Mouse (Mus musculus): ENCODE measurements at regions not wholly inside any gene's neighbourhood (a gene's known extent, or its start where the extent isn't known, plus 50 kb on each side); places are given as distances from the start of the nearest gene placed in this dataset.

- Histone ChIP-seq H3K9me3 (replicated peaks; ENCODE audit: control insufficient read depth, low read length) (no peaks in the 10 kb centered on the region), H3K4me2 (ENCODE audit: low read depth, low read length) (no peak overlapping the region), H3K36me3 (replicated peaks; ENCODE audit: control insufficient read depth, insufficient read depth, low read depth, low read length) (no peaks in the 10 kb centered on the region), H3K27me3 (ENCODE audit: control insufficient read depth, insufficient read depth, low read length) (no peaks in the 10 kb centered on the region), H3K27ac (replicated peaks; ENCODE audit: low read depth, low read length) (no peak overlapping the region), H3K9ac (replicated peaks; ENCODE audit: low read length) (no peak overlapping the region), H3K4me1 (ENCODE audit: control insufficient read depth, insufficient read depth, low read length) (no peaks in the 10 kb centered on the region; the same call in 1 of the 2 replicates), H3K4me3 (ENCODE audit: low read depth, low read length) (no peak overlapping the region)
- no peak for ATAC-seq (replicated peaks; ENCODE audit: insufficient number of reproducible peaks, low FRiP score, low TSS enrichment, low read depth)
- no peak for DNase-seq (ENCODE audit: low spot score)
- WGBS: 77% methylated on average over 9 of the region's 9 CpGs
These were observed 146.5 kb upstream of the Rap1b start for GRCm38 (mm10) chr10:117992317-117992716.

- Histone ChIP-seq H3K4me3 (ENCODE audit: low read depth, low read length) (no peak overlapping the region), H3K27me3 (ENCODE audit: control insufficient read depth, insufficient read depth, low read length) (no peaks in the 10 kb centered on the region), H3K4me2 (ENCODE audit: low read depth, low read length) (no peak overlapping the region), H3K27ac (replicated peaks; ENCODE audit: low read depth, low read length) (no peak overlapping the region), H3K9ac (replicated peaks; ENCODE audit: low read length) (no peak overlapping the region), H3K4me1 (ENCODE audit: control insufficient read depth, insufficient read depth, low read length) (no peaks in the 10 kb centered on the region; the same call in 1 of the 2 replicates), H3K9me3 (replicated peaks; ENCODE audit: control insufficient read depth, low read length) (no peaks in the 10 kb centered on the region), H3K36me3 (replicated peaks; ENCODE audit: control insufficient read depth, insufficient read depth, low read depth, low read length) (no peaks in the 10 kb centered on the region)
- WGBS: 89% methylated on average over 3 of the region's 3 CpGs
- ATAC-seq (replicated peaks; ENCODE audit: insufficient number of reproducible peaks, low FRiP score, low TSS enrichment, low read depth) (no peak), DNase-seq (ENCODE audit: low spot score) (no peak)
These were observed 147.8 kb upstream of the Mdm1 start for GRCm38 (mm10) chr10:117993809-117994208.

GRCm38 (mm10) chr10:117994768-117995167 lies 146.8 kb upstream of the Mdm1 start:
- no peak overlapping the region for H3K9ac ChIP-seq (replicated peaks; ENCODE audit: low read length)
- no peak overlapping the region for H3K27ac ChIP-seq (replicated peaks; ENCODE audit: low read depth, low read length)
- H3K4me2 ChIP-seq (ENCODE audit: low read depth, low read length): no peak overlapping the region
- H3K4me1 ChIP-seq (ENCODE audit: control insufficient read depth, insufficient read depth, low read length): no peaks in the 10 kb centered on the region; the same call in 1 of the 2 replicates
- DNase-seq (ENCODE audit: low spot score) (no peak), ATAC-seq (replicated peaks; ENCODE audit: insufficient number of reproducible peaks, low FRiP score, low TSS enrichment, low read depth) (no peak)
- WGBS: 54% methylated on average over 9 of the region's 9 CpGs
- H3K36me3 ChIP-seq (replicated peaks; ENCODE audit: control insufficient read depth, insufficient read depth, low read depth, low read length): no peaks in the 10 kb centered on the region
- H3K9me3 ChIP-seq (replicated peaks; ENCODE audit: control insufficient read depth, low read length): no peaks in the 10 kb centered on the region
- no peak overlapping the region for H3K4me3 ChIP-seq (ENCODE audit: low read depth, low read length)
- H3K27me3 ChIP-seq (ENCODE audit: control insufficient read depth, insufficient read depth, low read length): no peaks in the 10 kb centered on the region

GRCm38 (mm10) chr10:117997796-117998195 lies 143.8 kb upstream of the Mdm1 start:
- Histone ChIP-seq H3K4me2 (ENCODE audit: low read depth, low read length) (no peak overlapping the region), H3K27ac (replicated peaks; ENCODE audit: low read depth, low read length) (no peak overlapping the region), H3K27me3 (ENCODE audit: control insufficient read depth, insufficient read depth, low read length) (no peaks in the 10 kb centered on the region), H3K9ac (replicated peaks; ENCODE audit: low read length) (no peak overlapping the region), H3K36me3 (replicated peaks; ENCODE audit: control insufficient read depth, insufficient read depth, low read depth, low read length) (no peaks in the 10 kb centered on the region), H3K4me1 (ENCODE audit: control insufficient read depth, insufficient read depth, low read length) (no peaks in the 10 kb centered on the region; the same call in 1 of the 2 replicates), H3K4me3 (ENCODE audit: low read depth, low read length) (no peak overlapping the region), H3K9me3 (replicated peaks; ENCODE audit: control insufficient read depth, low read length) (no peaks in the 10 kb centered on the region)
- DNase-seq (ENCODE audit: low spot score) (no peak), ATAC-seq (replicated peaks; ENCODE audit: insufficient number of reproducible peaks, low FRiP score, low TSS enrichment, low read depth) (no peak)
- WGBS: 92% methylated on average over 5 of the region's 5 CpGs

- ATAC-seq (replicated peaks; ENCODE audit: insufficient number of reproducible peaks, low FRiP score, low TSS enrichment, low read depth): no peak
- H3K4me1 ChIP-seq (ENCODE audit: control insufficient read depth, insufficient read depth, low read length): no peaks in the 10 kb centered on the region
- H3K27ac ChIP-seq (replicated peaks; ENCODE audit: low read depth, low read length): no peak overlapping the region
- no peak for DNase-seq (ENCODE audit: low spot score)
- no peak overlapping the region for H3K4me3 ChIP-seq (ENCODE audit: low read depth, low read length)
- H3K4me2 ChIP-seq (ENCODE audit: low read depth, low read length): no peak overlapping the region
- H3K9ac ChIP-seq (replicated peaks; ENCODE audit: low read length): no peak overlapping the region
- H3K9me3 ChIP-seq (replicated peaks; ENCODE audit: control insufficient read depth, low read length): no peaks in the 10 kb centered on the region
- H3K36me3 ChIP-seq (replicated peaks; ENCODE audit: control insufficient read depth, insufficient read depth, low read depth, low read length): no peaks in the 10 kb centered on the region
- H3K27me3 ChIP-seq (ENCODE audit: control insufficient read depth, insufficient read depth, low read length): no peaks in the 10 kb centered on the region
- 83% methylated on average over 3 of the region's 3 CpGs for WGBS
These were observed 141.0 kb upstream of the Mdm1 start for GRCm38 (mm10) chr10:118000591-118000990.

GRCm38 (mm10) chr10:118001501-118001900 lies 140.1 kb upstream of the Mdm1 start:
- no peaks in the 10 kb centered on the region for H3K9me3 ChIP-seq (replicated peaks; ENCODE audit: control insufficient read depth, low read length)
- 0 out of 2 replicates have a peak, but pooled peaks have one; percentile 29 for ATAC-seq (replicated peaks; ENCODE audit: insufficient number of reproducible peaks, low FRiP score, low TSS enrichment, low read depth)
- WGBS: 49% methylated on average over 4 of the region's 4 CpGs

GRCm38 (mm10) chr10:118001971-118002370 lies 139.6 kb upstream of the Mdm1 start:
- Histone ChIP-seq H3K4me2 (ENCODE audit: low read depth, low read length) (no peak overlapping the region), H3K27ac (replicated peaks; ENCODE audit: low read depth, low read length) (no peak overlapping the region)

More at GRCm38 (mm10) chr10:118001501-118001900, 140.1 kb upstream of the Mdm1 start:
- peak; percentile 24 for DNase-seq (ENCODE audit: low spot score)
- no peaks in the 10 kb centered on the region for H3K4me1 ChIP-seq (ENCODE audit: control insufficient read depth, insufficient read depth, low read length)
- H3K4me3 ChIP-seq (ENCODE audit: low read depth, low read length): no peak overlapping the region
- H3K27me3 ChIP-seq (ENCODE audit: control insufficient read depth, insufficient read depth, low read length): no peaks in the 10 kb centered on the region
- H3K27ac ChIP-seq (replicated peaks; ENCODE audit: low read depth, low read length): no peak overlapping the region
- H3K9ac ChIP-seq (replicated peaks; ENCODE audit: low read length): no peak overlapping the region
- no peaks in the 10 kb centered on the region for H3K36me3 ChIP-seq (replicated peaks; ENCODE audit: control insufficient read depth, insufficient read depth, low read depth, low read length)
- no peak overlapping the region for H3K4me2 ChIP-seq (ENCODE audit: low read depth, low read length)

GRCm38 (mm10) chr10:118002559-118002958 lies 139.1 kb upstream of the Mdm1 start:
- ATAC-seq (replicated peaks; ENCODE audit: insufficient number of reproducible peaks, low FRiP score, low TSS enrichment, low read depth): no peak
- no peak overlapping the region for H3K4me2 ChIP-seq (ENCODE audit: low read depth, low read length)
- WGBS: 89% methylated on average over 4 of the region's 4 CpGs

More at GRCm38 (mm10) chr10:118001971-118002370, 139.6 kb upstream of the Mdm1 start:
- H3K4me3 ChIP-seq (ENCODE audit: low read depth, low read length): no peak overlapping the region
- no peak for DNase-seq (ENCODE audit: low spot score)
- no peaks in the 10 kb centered on the region for H3K27me3 ChIP-seq (ENCODE audit: control insufficient read depth, insufficient read depth, low read length)
- 68% methylated on average over 7 of the region's 7 CpGs for WGBS
- no peaks in the 10 kb centered on the region for H3K4me1 ChIP-seq (ENCODE audit: control insufficient read depth, insufficient read depth, low read length)
- ATAC-seq (replicated peaks; ENCODE audit: insufficient number of reproducible peaks, low FRiP score, low TSS enrichment, low read depth): no peak
- no peaks in the 10 kb centered on the region for H3K9me3 ChIP-seq (replicated peaks; ENCODE audit: control insufficient read depth, low read length)
- no peaks in the 10 kb centered on the region for H3K36me3 ChIP-seq (replicated peaks; ENCODE audit: control insufficient read depth, insufficient read depth, low read depth, low read length)
- H3K9ac ChIP-seq (replicated peaks; ENCODE audit: low read length): no peak overlapping the region

More at GRCm38 (mm10) chr10:118002559-118002958, 139.1 kb upstream of the Mdm1 start:
- Histone ChIP-seq H3K36me3 (replicated peaks; ENCODE audit: control insufficient read depth, insufficient read depth, low read depth, low read length) (no peaks in the 10 kb centered on the region), H3K9ac (replicated peaks; ENCODE audit: low read length) (no peak overlapping the region), H3K4me3 (ENCODE audit: low read depth, low read length) (no peak overlapping the region), H3K27me3 (ENCODE audit: control insufficient read depth, insufficient read depth, low read length) (no peaks in the 10 kb centered on the region), H3K9me3 (replicated peaks; ENCODE audit: control insufficient read depth, low read length) (no peaks in the 10 kb centered on the region), H3K27ac (replicated peaks; ENCODE audit: low read depth, low read length) (no peak overlapping the region), H3K4me1 (ENCODE audit: control insufficient read depth, insufficient read depth, low read length) (no peaks in the 10 kb centered on the region)
- DNase-seq (ENCODE audit: low spot score): no peak

All from embryonic facial prominence, embryonic 11.5 days (tissue).